Mouse (Mus musculus) E14TG2a.4 (cell line): ENCODE data around the gene Slc39a3.

Experiments used
- H3K27me3 ChIP-seq: 2 replicates; pipeline ENCODE4 v1.6.1; 2014; ENCODE audit warnings: low read length, control low read depth; ENCODE audit not compliant: insufficient read depth
- H3K36me3 ChIP-seq: 2 replicates; pipeline ENCODE4 v1.6.1; 2014; ENCODE audit warnings: low read length, control low read depth; ENCODE audit not compliant: insufficient read depth
- H3K4me1 ChIP-seq: replicated peaks from 2 replicates; pipeline ENCODE4 v1.6.1; 2014; ENCODE audit warnings: low read depth, low read length, control low read depth
- H3K4me3 ChIP-seq: replicated peaks from 2 replicates; pipeline ENCODE4 v1.5.1; 2014; ENCODE audit warnings: mild to moderate bottlenecking, low read length
- H3K9me3 ChIP-seq: 2 replicates; pipeline ENCODE4 v1.6.1; 2014; ENCODE audit warnings: low read length, control low read depth
- CTCF ChIP-seq: conservative IDR thresholded peaks from 2 replicates; pipeline ENCODE4 v1.5.1; 2014; ENCODE audit warnings: low read length
- NANOG ChIP-seq: IDR thresholded peaks from 2 replicates; pipeline ENCODE4 v1.6.1; 2014; ENCODE audit warnings: borderline replicate concordance, low read length, mixed read lengths
- POU5F1 ChIP-seq: IDR thresholded peaks from 2 replicates; pipeline ENCODE4 v1.6.1; 2014; ENCODE audit warnings: low read length, borderline replicate concordance

Slc39a3 gene

GRCm38 (mm10) chr10:80985970-80986701 lies 51.1 kb downstream of the Slc39a3 start:
- TF ChIP-seq CTCF (no peak), POU5F1 (no peak), NANOG (no peak)
- no peaks in the 10 kb centered on the region for H3K36me3 ChIP-seq
- peaks cover 34% of the 10 kb centered on the region for H3K27me3 ChIP-seq
- H3K4me3 ChIP-seq, result peak overlapping the region; percentile 74
- H3K9me3 ChIP-seq, result peaks cover 6% of the 10 kb centered on the region
- peaks cover 37% of the 10 kb centered on the region for H3K4me1 ChIP-seq

GRCm38 (mm10) chr10:80985241-80985969 lies 51.8 kb downstream of the Slc39a3 start:
- H3K27me3 ChIP-seq, result peaks cover 34% of the 10 kb centered on the region
- H3K4me3 ChIP-seq, result peak overlapping the region; percentile 74
- no peaks in the 10 kb centered on the region for H3K36me3 ChIP-seq
- peaks cover 12% of the 10 kb centered on the region for H3K9me3 ChIP-seq
- H3K4me1 ChIP-seq, result peaks cover 36% of the 10 kb centered on the region
- TF ChIP-seq NANOG (no peak), CTCF (no peak), POU5F1 (no peak)

- peaks cover 30% of the 10 kb centered on the region for H3K4me1 ChIP-seq
- no peak overlapping the region for H3K4me3 ChIP-seq
- TF ChIP-seq POU5F1, result no peak
- no peak for TF ChIP-seq NANOG
- TF ChIP-seq CTCF, result no peak
- no peaks in the 10 kb centered on the region for H3K36me3 ChIP-seq
- H3K9me3 ChIP-seq, result peaks cover 12% of the 10 kb centered on the region
- H3K27me3 ChIP-seq, result peaks cover 33% of the 10 kb centered on the region
These were observed 53.0 kb downstream of the Slc39a3 start for GRCm38 (mm10) chr10:80984223-80984622.

GRCm38 (mm10) chr10:80982381-80982780 lies 54.8 kb downstream of the Slc39a3 start:
- Histone ChIP-seq H3K27me3 (peaks cover 29% of the 10 kb centered on the region), H3K9me3 (peaks cover 12% of the 10 kb centered on the region), H3K36me3 (no peaks in the 10 kb centered on the region), H3K4me1 (peaks cover 23% of the 10 kb centered on the region), H3K4me3 (no peak overlapping the region)
- no peak for TF ChIP-seq NANOG
- no peak for TF ChIP-seq POU5F1
- no peak for TF ChIP-seq CTCF

GRCm38 (mm10) chr10:80981564-80982112 lies 55.6 kb downstream of the Slc39a3 start:
- no peak for TF ChIP-seq NANOG
- no peak for TF ChIP-seq CTCF
- no peak for TF ChIP-seq POU5F1
- H3K4me1 ChIP-seq, result peaks cover 18% of the 10 kb centered on the region
- peaks cover 12% of the 10 kb centered on the region for H3K9me3 ChIP-seq
- peaks cover 24% of the 10 kb centered on the region for H3K27me3 ChIP-seq
- H3K36me3 ChIP-seq, result no peaks in the 10 kb centered on the region
- no peak overlapping the region for H3K4me3 ChIP-seq
